Mouse (Mus musculus): ENCODE data around the gene Gm8882. TPM values are rescaled to one million over a fixed set of nuclear protein-coding genes. Genes with fewer than 3 reads are reported as not detected.
"Not testable (repeated sequence)": the region's sequence is repeated elsewhere in the genome, so short reads cannot be mapped to it uniquely, and the experiment has no call there.

Gm8882 gene
- polyA plus RNA-seq (2016; fragmentation: Nextera tagmentation; extraction: Ambion mirVana): not detected in 2 replicates

DNA sequence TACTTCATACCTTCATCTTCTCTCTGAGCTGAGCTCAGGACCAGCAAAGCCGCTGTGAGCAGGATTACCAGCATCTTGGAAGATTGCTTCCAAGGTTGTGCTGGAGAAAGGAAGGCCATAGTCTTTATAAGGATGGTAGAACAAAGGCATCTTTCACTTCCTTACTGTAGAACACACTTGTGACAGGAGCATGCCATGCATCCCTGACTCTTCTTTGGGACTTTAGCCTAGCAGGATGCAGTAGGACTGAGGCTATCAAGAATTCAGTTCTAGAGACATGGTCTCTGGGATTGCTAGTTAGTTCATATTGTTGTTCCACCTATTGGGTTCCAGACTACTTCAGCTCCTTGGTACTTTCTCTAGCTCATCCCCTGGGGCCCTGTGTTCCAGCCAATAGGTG is at the start of gene Gm8882:
Gene Gm8882 (minus strand): TSS at position 101 of the 400 bp plus-strand sequence.
- H3K4me1 ChIP-seq; DNase-seq (ENCODE audit: low spot score); H3K27ac ChIP-seq (replicated peaks); H3K36me3 ChIP-seq (replicated peaks); H3K9me3 ChIP-seq; H3K4me3 ChIP-seq; H3K27me3 ChIP-seq (replicated peaks; ENCODE audit: low read depth, poor library complexity, severe bottlenecking): not testable (repeated sequence)
- WGBS: 86% methylated on average over 1 of the region's 1 CpGs

DNA sequence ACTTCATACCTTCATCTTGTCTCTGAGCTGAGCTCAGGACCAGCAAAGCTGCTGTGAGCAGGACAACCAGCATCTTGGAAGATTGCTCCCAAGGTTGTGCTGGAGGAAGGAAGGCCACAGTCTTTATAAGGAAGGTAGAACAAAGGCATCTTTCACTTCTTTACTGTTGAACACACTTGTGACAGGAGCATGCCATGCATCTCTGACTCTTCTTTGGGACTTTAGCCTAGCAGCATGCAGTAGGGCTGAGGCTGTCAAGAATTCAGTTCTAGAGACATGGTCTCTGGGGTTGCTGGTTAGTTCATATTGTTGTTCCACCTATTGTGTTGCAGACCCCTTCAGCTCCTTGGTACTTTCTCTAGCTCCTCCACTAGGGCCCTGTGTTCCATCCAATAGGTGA is 49.3 kb downstream of the Gm8882 start, which contains the start of gene Prpmp5:
Gene Prpmp5 (minus strand): TSS at position 101 of the 400 bp plus-strand sequence.
- not testable (repeated sequence) for H3K27me3 ChIP-seq (replicated peaks; ENCODE audit: low read depth, poor library complexity, severe bottlenecking); H3K4me3 ChIP-seq; H3K4me1 ChIP-seq; H3K27ac ChIP-seq (replicated peaks); H3K9me3 ChIP-seq; DNase-seq (ENCODE audit: low spot score); H3K36me3 ChIP-seq (replicated peaks)

Other genes starting within 250 kb of the Gm8882 start
- gene Prb1, start 153.6 kb downstream of the Gm8882 start, polyA plus RNA-seq (2016; fragmentation: Nextera tagmentation; extraction: Ambion mirVana): not detected in 2 replicates
- gene Prpmp5, start 49.4 kb downstream of the Gm8882 start, polyA plus RNA-seq (2016; fragmentation: Nextera tagmentation; extraction: Ambion mirVana): not detected in 2 replicates
- gene Prh1, start 205.7 kb upstream of the Gm8882 start, polyA plus RNA-seq (2016; fragmentation: Nextera tagmentation; extraction: Ambion mirVana): not detected in 2 replicates
- not detected in 2 replicates for gene Prp2, start 231.8 kb upstream of the Gm8882 start, polyA plus RNA-seq (2016; fragmentation: Nextera tagmentation; extraction: Ambion mirVana)